Mouse (Mus musculus) limb, embryonic 12.5 days (tissue): ENCODE data around the gene Cx3cr1. TPM values are rescaled to one million over a fixed set of nuclear protein-coding genes. Genes with fewer than 3 reads are reported as not detected.
A peak's percentile ranks its signal among the peaks of the same experiment; 100 is the strongest.

Source experiments
- ATAC-seq: fragments of 200-750 bp; cut with Nextera tagmentation; 2 replicates; pipeline ENCODE4 v1.8.0; 2017; ENCODE audit warnings: low read depth, moderate TSS enrichment; ENCODE audit not compliant: insufficient number of reproducible peaks, insufficient read depth, low FRiP score, low TSS enrichment
- H3K27ac ChIP-seq: fragments of 300-500 bp; sonication (generic); 2 replicates; pipeline ENCODE4 v1.5.1; 2016; ENCODE audit warnings: mild to moderate bottlenecking, moderate library complexity
- H3K27me3 ChIP-seq: fragments of 300-500 bp; sonication (generic); 2 replicates; pipeline ENCODE4 v1.6.1; 2016; ENCODE audit warnings: mild to moderate bottlenecking, moderate library complexity
- H3K36me3 ChIP-seq: fragments of 300-500 bp; sonication (generic); 2 replicates; pipeline ENCODE4 v1.6.1; 2016; ENCODE audit warnings: mild to moderate bottlenecking, moderate library complexity
- H3K4me1 ChIP-seq: fragments of 300-500 bp; sonication (generic); replicated peaks from 2 replicates; pipeline ENCODE4 v1.6.1; 2016
- H3K4me2 ChIP-seq: fragments of 300-500 bp; sonication (generic); 2 replicates; pipeline ENCODE4 v1.6.1; 2016; ENCODE audit warnings: mild to moderate bottlenecking, moderate library complexity
- H3K4me3 ChIP-seq: fragments of 300-500 bp; sonication (generic); replicated peaks from 2 replicates; pipeline ENCODE4 v1.5.1; 2016; ENCODE audit warnings: mild to moderate bottlenecking
- H3K9ac ChIP-seq: fragments of 300-500 bp; sonication (generic); replicated peaks from 2 replicates; pipeline ENCODE4 v1.6.1; 2016; ENCODE audit warnings: mild to moderate bottlenecking, moderate library complexity
- H3K9me3 ChIP-seq: fragments of 300-500 bp; sonication (generic); 2 replicates; pipeline ENCODE4 v1.6.1; 2016; ENCODE audit warnings: mild to moderate bottlenecking, moderate library complexity
- WGBS: fragments of 180-500 bp; shearing (Covaris S2); methylation state at CpG from one replicate; pipeline ENCODE4 v1.1.7; 2016; 5-methylcytosine and 5-hydroxymethylcytosine counted together
- polyA plus RNA-seq: library from polyadenylated mRNA; unstranded; fragments of >200 nt; fragmentation: Nextera tagmentation; extraction: Ambion mirVana; gene quantifications from 2 replicates; pipeline ENCODE4 v1.2.1, GENCODE M21; 2016

Cx3cr1 gene
- polyA plus RNA-seq, 1 experiment from 2014 or later: 5.9 TPM

DNA sequence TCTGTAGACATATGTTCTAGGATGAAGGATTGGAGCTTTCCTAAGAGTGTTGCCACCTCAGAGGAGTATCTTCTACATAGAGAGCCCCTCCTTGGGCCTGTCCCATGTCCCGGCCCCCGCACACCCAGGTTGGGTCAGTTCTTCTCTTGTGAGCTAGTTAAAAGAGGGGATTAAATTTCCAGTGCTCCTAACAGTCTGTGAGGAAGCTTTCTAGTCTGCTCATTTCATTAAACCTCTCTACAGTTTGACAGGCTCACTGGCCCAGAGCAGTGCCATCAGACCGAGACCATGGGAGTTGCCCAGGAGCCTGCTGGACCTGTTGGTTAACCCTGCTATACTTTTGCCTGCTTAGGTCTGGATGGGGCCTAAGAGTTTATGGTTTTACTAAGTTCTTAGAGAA, 161.0 kb downstream of the Cx3cr1 start:
- Histone ChIP-seq H3K27me3 (no peaks in the 10 kb centered on the region), H3K9me3 (no peaks in the 10 kb centered on the region), H3K4me2 (no peak overlapping the region), H3K36me3 (peaks cover 96% of the 10 kb centered on the region), H3K9ac (no peak overlapping the region), H3K4me1 (no peaks in the 10 kb centered on the region), H3K4me3 (no peak overlapping the region), H3K27ac (no peak overlapping the region)
- 95% methylated on average over 3 of the region's 3 CpGs for WGBS
- ATAC-seq: no peak

- Histone ChIP-seq H3K4me1 (no peaks in the 10 kb centered on the region), H3K36me3 (peaks cover 55% of the 10 kb centered on the region), H3K4me3 (no peak overlapping the region), H3K27me3 (no peaks in the 10 kb centered on the region), H3K9ac (no peak overlapping the region), H3K27ac (no peak overlapping the region), H3K9me3 (no peaks in the 10 kb centered on the region), H3K4me2 (no peak overlapping the region)
- 88% methylated on average over 11 of the region's 12 CpGs for WGBS
- no peak for ATAC-seq
Measured at GRCm38 (mm10) chr9:119902410-119903151, 167.1 kb downstream of the Cx3cr1 start.

- 87% methylated on average over 2 of the region's 2 CpGs for WGBS
- Histone ChIP-seq H3K9me3 (no peaks in the 10 kb centered on the region), H3K4me1 (peaks cover 10% of the 10 kb centered on the region), H3K27me3 (no peaks in the 10 kb centered on the region), H3K27ac (no peak overlapping the region), H3K9ac (no peak overlapping the region), H3K36me3 (peaks cover 26% of the 10 kb centered on the region), H3K4me2 (no peak overlapping the region), H3K4me3 (no peak overlapping the region)
- no peak for ATAC-seq
Measured at GRCm38 (mm10) chr9:119899446-119899845, 170.2 kb downstream of the Cx3cr1 start.

GRCm38 (mm10) chr9:119895040-119895721, 174.5 kb downstream of the Cx3cr1 start:
- Histone ChIP-seq H3K27me3 (no peaks in the 10 kb centered on the region), H3K4me1 (peaks cover 10% of the 10 kb centered on the region), H3K4me2 (peak overlapping the region; percentile 89), H3K36me3 (peaks cover 4% of the 10 kb centered on the region; the same call in 1 of the 2 replicates), H3K4me3 (peak overlapping the region; percentile 99), H3K9me3 (no peaks in the 10 kb centered on the region), H3K9ac (peak overlapping the region; percentile 91), H3K27ac (peak overlapping the region; percentile 80; the same call in 1 of the 2 replicates)
- ATAC-seq: peak; percentile 77
- under 1% methylated on average over 49 of the region's 71 CpGs for WGBS

DNA sequence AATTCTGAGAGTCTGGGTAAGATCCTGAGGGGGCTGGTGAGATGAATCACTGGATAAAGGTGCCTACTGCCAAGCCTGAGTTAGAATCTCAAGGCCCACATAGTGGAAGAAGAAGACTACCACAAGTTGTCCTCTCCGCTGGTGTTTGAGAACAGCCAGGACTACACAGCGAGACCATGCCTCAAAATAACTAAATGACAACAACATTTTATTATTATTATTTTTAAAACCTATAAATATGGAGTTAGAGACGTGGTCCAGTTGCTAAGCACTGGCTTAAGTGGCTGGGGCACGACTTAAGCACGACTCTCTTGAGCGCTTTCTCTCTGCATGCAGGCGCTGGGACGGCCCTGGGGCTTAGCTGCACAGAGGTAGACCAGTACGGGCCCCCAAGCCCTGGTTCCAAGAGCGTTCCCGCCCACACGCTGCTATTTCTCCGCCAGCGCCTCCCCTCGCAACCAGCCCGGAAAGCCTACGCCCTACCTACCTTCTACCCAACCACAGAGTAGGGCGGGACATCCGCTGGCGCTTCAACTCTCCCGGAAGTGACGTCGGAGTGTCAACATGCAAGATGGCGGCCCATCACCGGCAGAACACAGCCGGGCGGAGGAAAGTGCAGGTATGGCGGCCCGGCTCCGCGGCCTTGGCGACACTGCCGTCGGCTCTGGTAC, 175.2 kb downstream of the Cx3cr1 start, which contains the start of gene Wdr48:
Wdr48 (plus strand) TSS at position 540 of the 671 bp plus-strand sequence.
- H3K36me3 ChIP-seq: 0 out of 2 replicates have a peak, but pooled peaks cover 4% of the 10 kb centered on the region
- peak within 1 kb of the TSS; percentile 99 for H3K4me3 ChIP-seq
- H3K9me3 ChIP-seq: no peaks in the 10 kb centered on the region
- peak within 1 kb of the TSS; percentile 89 for H3K4me2 ChIP-seq
- WGBS: 4% methylated on average over 34 of the region's 34 CpGs
- ATAC-seq: peak; percentile 100
- H3K27me3 ChIP-seq: no peaks in the 10 kb centered on the region
- H3K9ac ChIP-seq: peak within 1 kb of the TSS; percentile 91
- H3K4me1 ChIP-seq: peaks cover 10% of the 10 kb centered on the region
- H3K27ac ChIP-seq: peak within 1 kb of the TSS; percentile 81

GRCm38 (mm10) chr9:119893881-119894280, 175.8 kb downstream of the Cx3cr1 start:
- Histone ChIP-seq H3K9me3 (no peaks in the 10 kb centered on the region), H3K4me1 (peaks cover 10% of the 10 kb centered on the region), H3K36me3 (0 out of 2 replicates have a peak, but pooled peaks cover 4% of the 10 kb centered on the region), H3K27me3 (no peaks in the 10 kb centered on the region), H3K4me3 (no peak overlapping the region), H3K27ac (peak overlapping the region; percentile 81; the same call in 1 of the 2 replicates), H3K4me2 (0 out of 2 replicates have a peak overlapping the region, but pooled peaks have one; percentile 89), H3K9ac (no peak overlapping the region)
- no peak for ATAC-seq
- WGBS: 78% methylated on average over 5 of the region's 5 CpGs

DNA sequence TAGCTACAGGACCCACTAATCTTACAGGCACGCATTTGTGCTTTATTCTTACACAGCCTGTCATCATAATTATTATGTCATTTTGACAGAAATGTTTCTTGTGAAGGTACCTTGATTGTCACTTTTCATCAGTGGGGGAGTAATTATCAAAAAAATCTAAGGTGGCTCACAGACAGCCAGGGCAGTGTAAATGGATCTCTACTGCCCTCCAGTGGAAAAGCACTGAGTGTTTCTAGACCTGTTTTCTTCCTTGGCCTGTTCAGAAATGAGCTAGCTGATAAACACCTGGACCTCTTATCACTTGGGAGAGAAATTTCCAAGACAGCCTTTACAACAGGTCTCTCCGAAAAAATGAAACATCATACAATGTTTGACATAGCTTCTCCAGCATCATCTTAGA, 179.0 kb downstream of the Cx3cr1 start:
- Histone ChIP-seq H3K4me1 (peaks cover 4% of the 10 kb centered on the region), H3K36me3 (no peaks in the 10 kb centered on the region), H3K27me3 (no peaks in the 10 kb centered on the region), H3K4me2 (no peak overlapping the region), H3K9me3 (no peaks in the 10 kb centered on the region), H3K9ac (no peak overlapping the region), H3K27ac (no peak overlapping the region), H3K4me3 (no peak overlapping the region)
- WGBS: 55% methylated on average over 2 of the region's 2 CpGs
- no peak for ATAC-seq

GRCm38 (mm10) chr9:119889446-119889845, 180.2 kb downstream of the Cx3cr1 start:
- Histone ChIP-seq H3K36me3 (no peaks in the 10 kb centered on the region), H3K9ac (no peak overlapping the region), H3K27me3 (no peaks in the 10 kb centered on the region), H3K4me1 (no peaks in the 10 kb centered on the region), H3K4me3 (no peak overlapping the region), H3K4me2 (no peak overlapping the region), H3K9me3 (no peaks in the 10 kb centered on the region), H3K27ac (no peak overlapping the region)
- 83% methylated on average over 9 of the region's 9 CpGs for WGBS
- ATAC-seq: no peak

GRCm38 (mm10) chr9:119888843-119889246, 180.8 kb downstream of the Cx3cr1 start:
- Histone ChIP-seq H3K27me3 (no peaks in the 10 kb centered on the region), H3K36me3 (no peaks in the 10 kb centered on the region), H3K9ac (no peak overlapping the region), H3K27ac (no peak overlapping the region), H3K9me3 (no peaks in the 10 kb centered on the region), H3K4me3 (no peak overlapping the region), H3K4me1 (no peaks in the 10 kb centered on the region), H3K4me2 (no peak overlapping the region)
- no peak for ATAC-seq
- 65% methylated on average over 2 of the region's 2 CpGs for WGBS

- Histone ChIP-seq H3K4me2 (no peak overlapping the region), H3K36me3 (no peaks in the 10 kb centered on the region), H3K27me3 (no peaks in the 10 kb centered on the region), H3K27ac (no peak overlapping the region), H3K4me1 (no peaks in the 10 kb centered on the region), H3K9ac (no peak overlapping the region), H3K9me3 (no peaks in the 10 kb centered on the region), H3K4me3 (no peak overlapping the region)
- 78% methylated on average over 4 of the region's 4 CpGs for WGBS
- no peak for ATAC-seq
Measured at GRCm38 (mm10) chr9:119887144-119887901, 182.4 kb downstream of the Cx3cr1 start.
